Mouse (Mus musculus): ENCODE measurements at regions not wholly inside any gene's neighbourhood (a gene's known extent, or its start where the extent isn't known, plus 50 kb on each side); places are given as distances from the start of the nearest gene placed in this dataset.
"Not testable (repeated sequence)": the region's sequence is repeated elsewhere in the genome, so short reads cannot be mapped to it uniquely, and the experiment has no call there.

DNA sequence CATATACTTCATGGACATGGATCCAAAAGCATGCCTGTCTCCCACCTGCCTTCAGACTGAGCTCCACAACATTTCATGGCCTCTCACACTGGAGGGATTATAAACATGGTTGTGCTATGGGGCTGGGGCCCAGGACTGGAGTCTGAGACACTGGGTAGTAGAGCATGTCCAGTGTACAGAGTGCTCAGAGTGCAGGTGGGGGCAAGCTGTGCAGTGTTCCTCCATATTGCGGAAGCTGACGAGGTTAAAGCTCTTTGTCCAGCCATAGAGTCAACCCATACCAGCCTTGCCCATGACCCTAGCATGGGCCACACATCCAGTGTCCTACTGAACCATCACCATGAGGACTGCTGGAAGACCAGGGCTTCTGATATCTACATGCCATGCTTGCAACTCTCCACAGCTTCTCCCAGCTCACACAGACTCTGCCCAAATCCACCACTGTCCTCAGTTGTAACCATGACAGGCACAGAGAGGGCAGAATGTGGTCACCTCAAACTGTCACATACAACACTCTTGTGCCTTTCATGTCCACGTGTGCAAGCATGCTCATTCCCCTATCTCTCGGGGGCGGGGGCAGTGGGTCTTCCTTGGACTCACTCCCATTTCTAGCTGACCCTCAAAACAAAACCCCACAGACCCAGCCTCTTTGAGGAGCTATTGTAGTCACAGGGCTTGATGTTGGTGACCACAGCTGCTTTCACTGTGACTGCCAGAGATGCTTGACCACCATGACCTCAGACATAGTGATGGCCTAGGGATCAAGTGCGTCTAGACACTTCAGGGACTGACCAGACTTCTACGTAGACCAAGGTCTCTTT is 55.9 kb downstream of the Tmem121 start:
- H3K4me3 ChIP-seq (ENCODE audit: insufficient read depth, low read length) = no peak overlapping the region
- H3K4me1 ChIP-seq (ENCODE audit: control insufficient read depth, insufficient read depth, low read length) = no peaks in the 10 kb centered on the region
- no peak overlapping the region for H3K27ac ChIP-seq (ENCODE audit: insufficient read depth, low read length)
- TF ChIP-seq POLR2A (IDR thresholded peaks at IDR 0.05; ENCODE audit: extremely low read depth, insufficient read depth, low read length) (no peak), CTCF (IDR thresholded peaks at IDR 0.05; ENCODE audit: extremely low read depth, insufficient read depth, low read length) (no peak)

DNA sequence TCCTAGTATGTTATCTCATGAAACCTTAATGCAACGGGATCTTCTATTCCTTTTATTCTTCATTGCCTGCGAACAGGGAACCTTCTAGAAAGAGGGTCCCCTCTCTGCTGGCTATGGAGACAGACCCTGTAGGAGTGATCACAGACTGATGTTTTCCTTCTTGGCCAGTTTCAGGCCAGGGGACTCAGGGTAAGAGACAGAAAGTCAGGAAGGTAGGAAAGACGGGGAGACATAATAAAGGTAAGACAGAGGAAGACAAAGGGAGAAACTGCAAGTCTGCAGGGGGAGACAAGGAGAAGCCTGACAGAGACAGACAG is 56.4 kb downstream of the Tmem121 start:
- Histone ChIP-seq H3K4me1 (ENCODE audit: control insufficient read depth, insufficient read depth, low read length) (no peaks in the 10 kb centered on the region), H3K4me3 (ENCODE audit: insufficient read depth, low read length) (no peak overlapping the region), H3K27ac (ENCODE audit: insufficient read depth, low read length) (no peak overlapping the region)
- TF ChIP-seq CTCF (IDR thresholded peaks at IDR 0.05; ENCODE audit: extremely low read depth, insufficient read depth, low read length) = no peak

DNA sequence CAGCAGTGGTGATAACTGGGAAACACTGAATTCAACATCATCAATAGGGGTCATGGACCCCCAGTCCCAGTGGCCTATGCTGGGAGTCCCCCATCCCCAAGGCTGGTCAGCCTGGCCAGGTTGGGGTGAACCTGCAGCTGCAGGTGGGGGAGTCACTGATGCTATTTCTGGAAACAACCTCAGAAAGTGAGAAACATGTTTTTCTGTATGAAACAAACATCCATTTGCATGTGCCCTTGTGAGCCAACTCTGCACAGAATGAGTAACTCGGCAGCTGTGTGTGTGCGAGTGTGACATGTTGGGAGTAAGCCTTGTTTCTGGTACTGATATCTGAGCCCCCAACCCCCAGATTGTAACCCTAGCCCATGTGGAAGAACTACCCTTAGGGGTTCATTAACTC is 59.0 kb downstream of the Tmem121 start:
- no peak overlapping the region for H3K4me3 ChIP-seq (ENCODE audit: insufficient read depth, low read length)
- no peaks in the 10 kb centered on the region for H3K4me1 ChIP-seq (ENCODE audit: control insufficient read depth, insufficient read depth, low read length)
- no peak overlapping the region for H3K27ac ChIP-seq (ENCODE audit: insufficient read depth, low read length)
- no peak for TF ChIP-seq CTCF (IDR thresholded peaks at IDR 0.05; ENCODE audit: extremely low read depth, insufficient read depth, low read length)
- no peak for TF ChIP-seq POLR2A (IDR thresholded peaks at IDR 0.05; ENCODE audit: extremely low read depth, insufficient read depth, low read length)

DNA sequence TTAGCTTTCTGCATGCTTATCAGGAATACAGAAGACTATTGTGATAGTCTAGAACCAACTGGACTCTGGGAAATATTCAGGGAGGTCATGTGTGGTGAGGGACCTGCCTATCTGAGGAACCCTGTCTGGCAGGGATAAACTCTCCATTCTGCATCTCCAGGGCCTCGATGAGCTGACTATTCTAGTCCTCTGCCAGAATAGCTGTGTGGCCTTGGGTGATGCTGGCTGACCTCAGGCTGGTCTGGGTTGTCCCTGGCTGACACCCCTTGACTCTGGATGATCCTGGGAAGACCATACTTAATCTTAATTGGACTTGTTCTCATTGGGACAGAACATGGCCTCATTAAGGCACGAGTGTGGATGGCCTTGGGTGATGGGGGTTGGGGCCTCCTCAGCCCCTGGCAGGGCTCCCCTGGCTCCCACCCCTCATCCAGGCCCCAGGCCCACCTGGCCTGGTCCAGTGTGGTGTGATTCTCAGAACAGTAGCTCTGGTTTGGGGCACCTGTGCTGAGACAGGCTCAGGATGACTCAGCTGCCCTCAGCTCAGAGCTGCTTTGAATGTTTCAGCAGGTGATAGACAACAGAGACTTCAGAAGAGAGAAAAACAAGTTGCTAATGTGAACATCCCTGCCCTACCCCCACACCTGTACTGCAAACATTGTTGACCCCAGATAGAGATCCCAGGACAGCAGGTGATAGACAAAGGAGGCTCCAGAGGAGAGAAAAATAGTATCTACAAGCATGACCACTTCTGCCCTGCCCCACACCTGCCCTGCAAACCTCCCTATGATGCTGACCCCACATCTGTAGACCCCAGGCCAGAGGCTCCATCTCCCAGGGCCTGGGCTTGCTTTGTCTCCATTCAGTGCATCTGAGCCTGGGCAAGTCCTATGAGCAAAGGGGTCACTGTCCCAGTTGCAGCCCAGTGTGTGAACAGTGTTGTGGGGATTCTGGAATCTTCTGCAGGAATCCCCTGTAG is 68.0 kb downstream of the Tmem121 start:
- not testable (repeated sequence) for H3K27ac ChIP-seq (ENCODE audit: insufficient read depth, low read length); H3K4me1 ChIP-seq (ENCODE audit: control insufficient read depth, insufficient read depth, low read length); H3K4me3 ChIP-seq (ENCODE audit: insufficient read depth, low read length)

DNA sequence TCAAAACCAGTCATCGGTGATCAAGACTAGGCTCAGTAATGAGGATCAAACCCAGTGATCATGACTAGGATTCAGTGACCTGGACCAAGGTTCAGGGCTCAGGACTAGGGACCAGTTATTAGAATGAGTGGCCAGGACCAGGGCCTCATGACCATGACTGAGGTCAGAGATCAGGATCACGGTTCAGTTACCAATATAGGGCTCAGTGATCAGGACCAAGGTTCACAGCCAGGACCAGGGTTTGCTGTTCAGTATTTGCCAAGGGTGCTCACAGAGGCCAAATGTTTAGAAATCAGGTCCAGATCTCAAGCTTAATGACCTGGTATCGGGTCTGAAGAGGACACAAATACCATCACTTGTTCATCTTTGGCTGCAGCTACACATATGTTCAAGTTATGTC is 69.6 kb downstream of the Tmem121 start:
- TF ChIP-seq CTCF (IDR thresholded peaks at IDR 0.05; ENCODE audit: extremely low read depth, insufficient read depth, low read length) (no peak), POLR2A (IDR thresholded peaks at IDR 0.05; ENCODE audit: extremely low read depth, insufficient read depth, low read length) (no peak)
- H3K27ac ChIP-seq (ENCODE audit: insufficient read depth, low read length) = no peak overlapping the region
- no peaks in the 10 kb centered on the region for H3K4me1 ChIP-seq (ENCODE audit: control insufficient read depth, insufficient read depth, low read length)
- no peak overlapping the region for H3K4me3 ChIP-seq (ENCODE audit: insufficient read depth, low read length)

DNA sequence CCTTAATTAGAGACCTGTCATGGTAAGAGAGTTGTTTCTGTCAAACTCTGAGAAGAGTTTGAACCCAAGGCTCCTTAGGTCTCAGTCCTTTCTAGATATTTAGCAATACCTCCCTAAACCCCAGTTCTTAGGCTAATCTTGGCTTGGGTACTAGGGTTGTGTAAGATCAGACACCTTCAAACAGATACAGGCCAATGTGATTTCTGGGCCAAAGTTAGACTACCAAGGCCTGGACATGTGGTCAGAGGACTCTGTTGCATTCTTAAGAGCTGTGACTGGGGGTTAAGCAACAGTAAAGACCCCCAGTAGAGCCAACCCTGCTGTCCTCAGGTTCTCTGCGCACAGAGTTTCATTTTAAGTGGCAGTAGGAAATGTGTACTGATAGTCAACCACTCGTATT is 70.9 kb downstream of the Tmem121 start:
- H3K4me3 ChIP-seq (ENCODE audit: insufficient read depth, low read length) = no peak overlapping the region
- H3K27ac ChIP-seq (ENCODE audit: insufficient read depth, low read length) = no peak overlapping the region
- TF ChIP-seq CTCF (IDR thresholded peaks at IDR 0.05; ENCODE audit: extremely low read depth, insufficient read depth, low read length) = no peak
- TF ChIP-seq POLR2A (IDR thresholded peaks at IDR 0.05; ENCODE audit: extremely low read depth, insufficient read depth, low read length) = no peak
- no peaks in the 10 kb centered on the region for H3K4me1 ChIP-seq (ENCODE audit: control insufficient read depth, insufficient read depth, low read length)

DNA sequence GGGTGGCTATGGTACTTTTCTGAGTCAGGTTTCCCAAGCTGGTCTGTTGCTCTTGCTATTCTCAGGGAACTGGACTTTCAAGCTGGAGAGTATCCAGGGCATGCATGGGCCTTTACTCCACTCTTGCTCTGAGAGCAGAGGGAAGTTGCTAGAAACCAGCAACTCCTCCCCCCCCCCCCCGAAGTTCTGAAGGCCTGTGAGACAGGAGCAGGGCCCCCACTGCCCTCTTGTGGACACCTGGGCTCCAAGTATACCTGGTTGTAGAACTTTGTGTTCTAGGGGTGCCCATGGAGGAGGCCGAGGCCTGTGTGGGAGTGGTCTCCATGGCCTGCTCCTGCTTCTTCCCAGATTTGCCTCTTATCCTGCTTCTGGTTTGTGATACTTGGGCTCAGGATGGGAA is 71.5 kb downstream of the Tmem121 start:
- TF ChIP-seq CTCF (IDR thresholded peaks at IDR 0.05; ENCODE audit: extremely low read depth, insufficient read depth, low read length) (no peak), POLR2A (IDR thresholded peaks at IDR 0.05; ENCODE audit: extremely low read depth, insufficient read depth, low read length) (no peak)
- Histone ChIP-seq H3K27ac (ENCODE audit: insufficient read depth, low read length) (no peak overlapping the region), H3K4me3 (ENCODE audit: insufficient read depth, low read length) (no peak overlapping the region), H3K4me1 (ENCODE audit: control insufficient read depth, insufficient read depth, low read length) (no peaks in the 10 kb centered on the region)

DNA sequence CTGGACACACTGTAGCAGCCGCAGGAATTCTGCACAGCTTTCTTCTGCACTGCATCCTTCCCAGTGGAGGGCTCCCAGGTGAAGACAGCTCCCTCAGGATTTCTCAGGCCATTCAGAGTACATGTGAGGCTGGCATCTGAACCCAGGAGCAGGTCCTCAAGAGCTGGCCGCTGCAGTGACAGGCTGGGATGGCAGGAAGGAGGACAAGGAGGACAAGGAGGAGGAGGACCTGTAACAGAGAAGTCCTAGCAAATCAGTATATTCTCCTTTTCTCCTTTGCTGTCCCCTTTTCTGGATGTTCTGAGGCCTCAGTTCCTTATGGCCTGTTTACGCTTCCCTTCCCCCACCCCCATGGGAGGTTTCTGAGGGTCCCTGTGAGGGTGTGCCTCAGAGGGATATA is 73.7 kb downstream of the Tmem121 start:
- TF ChIP-seq POLR2A (IDR thresholded peaks at IDR 0.05; ENCODE audit: extremely low read depth, insufficient read depth, low read length) = no peak
- TF ChIP-seq CTCF (IDR thresholded peaks at IDR 0.05; ENCODE audit: extremely low read depth, insufficient read depth, low read length) = no peak

DNA sequence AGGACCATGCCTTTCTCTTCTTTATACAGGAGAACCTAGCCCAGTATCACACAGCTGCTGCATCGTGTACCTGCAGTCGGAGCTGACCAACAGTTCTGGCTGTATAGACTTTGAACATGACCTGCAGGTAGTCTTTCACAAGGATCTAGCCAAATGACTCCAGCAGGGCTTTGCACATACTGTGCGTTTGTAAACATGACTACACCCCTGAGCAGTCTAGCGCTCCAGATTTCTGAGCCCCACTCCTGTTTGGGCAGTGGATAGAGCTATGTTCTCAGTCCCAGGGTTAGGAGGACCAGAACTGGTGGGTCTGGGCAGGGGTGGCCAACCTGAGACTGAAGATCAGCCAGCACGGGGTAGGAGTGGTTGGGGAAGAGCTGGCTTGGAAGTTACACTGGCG is 74.6 kb downstream of the Tmem121 start:
- H3K4me3 ChIP-seq (ENCODE audit: insufficient read depth, low read length) = no peak overlapping the region
- no peaks in the 10 kb centered on the region for H3K4me1 ChIP-seq (ENCODE audit: control insufficient read depth, insufficient read depth, low read length)
- TF ChIP-seq CTCF (IDR thresholded peaks at IDR 0.05; ENCODE audit: extremely low read depth, insufficient read depth, low read length) (no peak), POLR2A (IDR thresholded peaks at IDR 0.05; ENCODE audit: extremely low read depth, insufficient read depth, low read length) (no peak)
- no peak overlapping the region for H3K27ac ChIP-seq (ENCODE audit: insufficient read depth, low read length)

More for the DNA sequence above, 73.7 kb downstream of the Tmem121 start:
- Histone ChIP-seq H3K4me1 (ENCODE audit: control insufficient read depth, insufficient read depth, low read length) (no peaks in the 10 kb centered on the region), H3K4me3 (ENCODE audit: insufficient read depth, low read length) (no peak overlapping the region), H3K27ac (ENCODE audit: insufficient read depth, low read length) (no peak overlapping the region)

DNA sequence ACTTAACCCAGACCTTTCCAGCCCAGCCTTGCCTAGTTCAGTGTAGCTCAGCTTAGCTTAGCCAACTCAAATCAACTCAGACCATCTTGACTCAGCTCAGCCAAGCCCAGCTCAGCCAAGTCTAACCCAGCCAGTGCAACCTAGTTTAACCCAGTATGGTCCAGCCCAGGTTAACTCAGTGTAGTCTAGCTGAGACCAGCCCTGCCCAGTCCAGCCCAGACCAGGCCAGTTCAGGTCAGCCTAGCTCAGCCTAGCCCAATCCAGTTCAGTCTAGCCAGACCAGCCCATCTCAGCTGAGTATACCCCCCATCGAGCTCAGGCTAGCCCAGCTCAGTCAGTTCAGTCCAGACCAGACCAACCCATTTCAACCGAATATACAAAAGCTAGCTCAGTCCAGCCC is 90.2 kb downstream of the Tmem121 start:
- Histone ChIP-seq H3K4me1 (ENCODE audit: control insufficient read depth, insufficient read depth, low read length) (no peaks in the 10 kb centered on the region), H3K4me3 (ENCODE audit: insufficient read depth, low read length) (no peak overlapping the region), H3K27ac (ENCODE audit: insufficient read depth, low read length) (no peak overlapping the region)
- no peak for TF ChIP-seq CTCF (IDR thresholded peaks at IDR 0.05; ENCODE audit: extremely low read depth, insufficient read depth, low read length)
- no peak for TF ChIP-seq POLR2A (IDR thresholded peaks at IDR 0.05; ENCODE audit: extremely low read depth, insufficient read depth, low read length)
